Mouse (Mus musculus) adrenal gland, adult 18-20 months (tissue): ENCODE measurements around the gene Klk1b22. TPM values are rescaled to one million over a fixed set of nuclear protein-coding genes. Genes with fewer than 3 reads are reported as not detected.
"Not testable (repeated sequence)": the region's sequence is repeated elsewhere in the genome, so short reads cannot be mapped to it uniquely, and the experiment has no call there.

ENCODE experiments used
- DNase-seq, 2 experiments: peaks; one replicate each; pipeline ENCODE4 v3.0.0; 2021 to 2022; ENCODE audit warnings: low spot score in 2 of 2
- long read RNA-seq, 2 experiments: library from polyadenylated mRNA; stranded (forward); transcript quantifications; one replicate each; pipeline ENCODE4 v2.0.0; 2021
- total RNA-seq, 2 experiments: library from RNA; stranded (reverse); gene quantifications; 1 replicate in 1 of 2; 2 replicates in 1 of 2; pipeline ENCODE4 v1.2.3; 2021

Gene Klk1b22
- not detected for total RNA-seq
- long read RNA-seq, experiment 1 = 0 reads
- long read RNA-seq, experiment 2 = 0 reads

DNA sequence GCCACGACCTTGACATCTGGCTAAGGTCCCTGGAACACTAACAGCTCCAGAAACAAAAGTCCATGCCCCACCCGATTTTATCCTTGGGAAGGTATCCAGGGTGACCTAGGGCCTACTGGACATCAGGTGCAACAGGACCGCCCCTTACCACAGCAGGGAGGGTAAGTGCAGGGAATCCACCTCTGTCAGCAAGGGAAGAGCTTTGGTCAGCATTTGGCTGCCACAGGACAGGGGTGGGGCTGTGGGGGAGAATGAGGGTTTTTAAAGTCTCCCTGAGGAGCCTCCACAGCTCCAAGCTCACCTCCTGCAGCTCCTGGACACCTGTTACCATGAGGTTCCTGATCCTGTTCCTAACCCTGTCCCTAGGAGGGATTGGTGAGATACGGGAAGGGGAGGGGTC lies at the start of gene Klk1b22:
Klk1b22 (plus strand) TSS at position 301 of the 400 bp plus-strand sequence.
- no peak for DNase-seq

DNA sequence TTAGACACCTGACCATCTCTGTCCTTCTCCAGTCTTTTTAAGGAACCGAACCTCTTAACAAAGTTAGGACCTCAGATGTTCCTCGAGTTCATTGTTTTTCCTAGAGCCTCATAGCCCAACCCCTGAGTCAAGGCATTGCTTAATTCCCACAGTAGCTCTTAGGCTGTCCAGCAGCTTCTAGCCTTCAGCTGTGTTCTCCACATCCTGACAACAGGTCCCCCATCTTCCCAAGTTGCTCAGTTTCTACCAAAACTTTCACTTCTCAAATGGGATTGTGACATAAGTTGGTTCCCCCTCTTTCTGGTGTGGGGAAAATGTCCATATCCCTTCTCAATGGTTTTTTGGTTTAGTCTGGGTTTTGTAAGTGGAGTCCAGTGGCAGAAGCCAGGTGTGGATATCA lies 40.4 kb upstream of the Klk1b22 start:
- no peak for DNase-seq

DNA sequence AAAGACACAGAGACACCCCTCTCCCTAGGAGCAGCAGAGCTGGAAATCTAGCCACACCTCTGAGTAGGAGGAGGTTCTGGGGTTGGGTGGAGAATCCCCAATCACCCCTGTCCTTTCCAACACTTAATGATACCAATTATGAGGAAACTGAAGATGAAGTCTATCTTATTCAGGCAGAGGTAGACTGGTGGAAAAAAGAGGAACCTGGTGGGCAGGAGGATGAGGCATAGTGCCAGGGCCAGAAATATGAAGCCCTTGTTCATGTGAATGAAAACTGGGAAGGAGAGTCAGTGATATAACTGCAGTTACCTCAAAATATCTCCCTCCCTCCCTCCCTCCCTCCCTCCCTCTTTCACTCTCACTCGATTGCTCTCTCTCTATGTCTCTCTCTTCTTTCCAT lies 34.8 kb upstream of the Klk1b22 start:
- DNase-seq = no peak

DNA sequence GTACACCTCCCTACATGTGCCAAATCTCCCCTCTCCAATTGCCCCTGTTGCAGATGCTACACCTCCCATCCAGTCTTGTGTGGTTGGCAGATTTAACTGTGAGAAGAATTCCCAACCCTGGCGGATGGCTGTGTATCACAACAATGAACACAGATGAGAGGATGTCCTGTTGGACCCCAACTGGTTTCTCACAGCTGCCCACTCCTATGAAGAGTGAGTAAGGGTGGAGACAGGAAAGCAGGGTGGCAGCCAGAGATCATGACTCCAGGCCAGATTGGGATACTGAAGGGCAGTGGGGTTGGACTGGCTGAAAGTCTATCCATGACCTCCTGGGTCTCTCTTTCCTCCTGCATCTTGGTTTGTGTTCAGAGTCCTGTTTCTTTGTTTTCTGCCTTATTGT lies 16.4 kb upstream of the Klk1b22 start:
- DNase-seq = no peak

DNA sequence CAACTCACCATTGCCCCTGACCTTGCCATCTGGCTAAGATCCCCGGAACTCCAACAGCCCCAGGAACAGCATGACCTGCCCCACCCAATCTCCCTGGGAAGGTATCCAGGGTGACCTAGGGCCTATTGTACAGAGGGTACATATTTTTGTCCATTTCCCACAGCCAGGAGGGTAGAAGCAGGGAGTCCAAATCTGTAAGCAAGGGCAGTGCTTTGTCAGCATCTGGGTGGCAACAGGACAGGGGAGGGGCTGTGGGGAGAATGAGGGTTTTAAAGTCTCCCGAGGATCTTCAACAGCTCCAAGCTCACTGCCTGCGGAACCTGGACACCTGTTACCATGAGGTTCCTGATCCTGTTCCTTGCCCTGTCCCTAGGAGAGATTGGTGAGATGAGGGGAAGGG lies 10.4 kb upstream of the Klk1b22 start, which contains the start of gene Klk1b21:
Klk1b21 (plus strand) TSS at position 301 of the 400 bp plus-strand sequence.
- not testable (repeated sequence) for DNase-seq

DNA sequence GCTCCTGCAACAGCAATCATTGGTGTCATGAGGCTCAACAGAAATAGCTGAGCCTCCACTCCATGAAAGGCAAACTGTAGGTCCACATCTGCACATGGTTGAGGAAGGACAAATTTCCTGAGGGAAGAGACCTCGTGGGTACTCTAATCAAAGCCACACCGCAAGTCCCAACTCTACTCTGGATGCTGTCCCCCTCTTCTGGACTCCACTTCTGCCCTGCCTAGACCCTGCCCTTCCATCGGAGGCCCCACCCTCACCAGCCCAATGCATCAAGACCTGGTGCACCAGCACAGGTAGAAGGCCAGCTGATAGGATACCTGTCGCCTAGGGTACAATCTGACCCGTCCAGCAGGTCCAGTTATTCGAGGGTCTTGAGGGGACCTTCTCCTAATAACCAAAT lies 11.0 kb downstream of the Klk1b22 start:
- no peak for DNase-seq

DNA sequence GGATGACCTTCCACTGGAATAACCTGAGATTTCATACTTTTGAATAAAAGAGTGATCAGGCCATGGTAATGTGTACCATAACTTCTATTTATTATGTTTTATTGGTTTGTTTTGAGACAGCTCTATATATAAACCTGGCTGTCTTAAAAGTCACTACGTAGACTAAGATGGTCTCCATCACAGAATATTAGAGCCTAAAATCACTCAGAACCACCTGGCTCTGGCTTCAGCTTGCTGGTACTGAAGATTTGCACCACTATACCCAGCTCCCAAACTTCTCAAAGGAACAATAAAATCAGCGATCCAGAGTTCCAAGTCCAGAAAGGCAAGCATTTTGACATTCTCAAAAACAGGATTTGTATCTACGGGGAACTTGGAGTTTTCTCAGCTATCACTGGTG lies 24.0 kb downstream of the Klk1b22 start, which contains the start of gene Klk1b16:
Klk1b16 (plus strand) TSS at position 301 of the 400 bp plus-strand sequence.
- no peak for DNase-seq

Other genes with a start within 250 kb of the Klk1b22 start
- not detected for gene Klk4, start 231.5 kb upstream of the Klk1b22 start, total RNA-seq
- not detected for gene Klk15, start 178.9 kb upstream of the Klk1b22 start, total RNA-seq
- not detected for gene Klk1b8, start 162.0 kb upstream of the Klk1b22 start, total RNA-seq
- gene Klk1b1, start 145.9 kb upstream of the Klk1b22 start, total RNA-seq = not detected
- not detected for gene Klk1b9, start 136.6 kb upstream of the Klk1b22 start, total RNA-seq
- gene Klk1b11, start 116.8 kb upstream of the Klk1b22 start, total RNA-seq = not detected
- not detected for gene Klk1b26, start 100.5 kb upstream of the Klk1b22 start, total RNA-seq
- gene Klk1b27, start 60.4 kb upstream of the Klk1b22 start, total RNA-seq = not detected
- not detected for gene Klk1b21, start 10.3 kb upstream of the Klk1b22 start, total RNA-seq
- gene Klk1b16, start 24.1 kb downstream of the Klk1b22 start, total RNA-seq = not detected
- not detected for gene Klk1b24, start 75.6 kb downstream of the Klk1b22 start, total RNA-seq
- gene Klk1b3, start 85.5 kb downstream of the Klk1b22 start, total RNA-seq = not detected
- gene Klk1b4, start 94.8 kb downstream of the Klk1b22 start, total RNA-seq = not detected
- not detected for gene Klk1b5, start 103.3 kb downstream of the Klk1b22 start, total RNA-seq
- under 1 TPM in 1 of 2 experiments, not detected in 1; 0.32 TPM for gene Klk1, start 112.7 kb downstream of the Klk1b22 start, total RNA-seq
- not detected for gene Gm36864, start 123.5 kb downstream of the Klk1b22 start, total RNA-seq
- 1 to 10 TPM in 1 of 2 experiments, under 1 TPM in 1; 0.70 to 1.2 TPM for gene 1700028J19Rik, start 134.0 kb downstream of the Klk1b22 start, total RNA-seq
- 100 to 1,000 TPM in 1 of 2 experiments, 10 to 100 TPM in 1; 65.0 to 100 TPM for gene 2410002F23Rik, start 134.0 kb downstream of the Klk1b22 start, total RNA-seq
- not detected for gene Acp4, start 144.7 kb downstream of the Klk1b22 start, total RNA-seq
- not detected for gene Gm15517, start 148.8 kb downstream of the Klk1b22 start, total RNA-seq
- gene Clec11a, start 194.2 kb downstream of the Klk1b22 start, total RNA-seq = 1 to 10 TPM; 3.8 to 4.4 TPM
- 10 to 100 TPM in 1 of 2 experiments, 1 to 10 TPM in 1; 7.7 to 10.0 TPM for gene Shank1, start 197.6 kb downstream of the Klk1b22 start, total RNA-seq